Mouse (Mus musculus) CH12.LX (cell line): ENCODE results near the gene Eps15. TPM values are rescaled to one million over a fixed set of nuclear protein-coding genes. Genes with fewer than 3 reads are reported as not detected.
A peak's percentile ranks its signal among the peaks of the same experiment; 100 is the strongest.

Experiments used
- DNase-seq: peaks from one replicate; pipeline ENCODE4 v3.0.0-alpha.2; 2013; ENCODE audit errors: extremely low read depth
- H3K27ac ChIP-seq: 2 replicates; pipeline ENCODE4 v1.5.1; 2012; ENCODE audit warnings: low read depth, mild to moderate bottlenecking, control low read depth, moderate library complexity; ENCODE audit not compliant: insufficient read depth
- H3K27me3 ChIP-seq: replicated peaks from 2 replicates; pipeline ENCODE3; 2012; ENCODE audit warnings: inconsistent platforms
- H3K36me3 ChIP-seq, 2 experiments: replicated peaks in 1 of 2; 2 replicates each; pipeline versions ENCODE3 to v1.6.1; 2012; ENCODE audit warnings: inconsistent platforms in 1 of 2, low read length in 1 of 2, mild to moderate bottlenecking in 1 of 2, mixed read lengths in 1 of 2, moderate library complexity in 1 of 2; ENCODE audit not compliant: control insufficient read depth in 1 of 2, insufficient read depth in 1 of 2
- H3K4me1 ChIP-seq, 2 experiments: 2 replicates each; pipeline ENCODE4 v1.6.1; 2012; ENCODE audit warnings: inconsistent platforms in 1 of 2, moderate library complexity in 1 of 2; ENCODE audit not compliant: insufficient read depth in 2 of 2, control insufficient read depth in 1 of 2
- H3K4me2 ChIP-seq: 2 replicates; pipeline ENCODE4 v1.6.1; 2012; ENCODE audit warnings: low read depth, mild to moderate bottlenecking, control low read depth; ENCODE audit not compliant: poor library complexity, insufficient read depth, severe bottlenecking
- H3K4me3 ChIP-seq, 3 experiments: fragments of 150-350 bp in 1 of 3; sonication (generic) in 1 of 3; replicated peaks in 1 of 3; 2 replicates each; pipeline versions ENCODE3 to v1.5.1; 2011 to 2012; ENCODE audit warnings: low read depth in 2 of 3, low read length in 2 of 3, mild to moderate bottlenecking in 2 of 3, moderate library complexity in 2 of 3, control low read depth in 1 of 3, improper control_type of control experiment in 1 of 3, inconsistent platforms in 1 of 3, mixed read lengths in 1 of 3; ENCODE audit not compliant: poor library complexity in 1 of 3
- H3K79me2 ChIP-seq: replicated peaks from 2 replicates; pipeline ENCODE4 v1.6.1; 2012; ENCODE audit warnings: mild to moderate bottlenecking, moderate library complexity; ENCODE audit not compliant: control insufficient read depth, poor library complexity, insufficient read depth, severe bottlenecking; ENCODE audit errors: extremely low read depth
- H3K9ac ChIP-seq: 2 replicates; pipeline ENCODE4 v1.6.1; 2012; ENCODE audit warnings: low read depth, mild to moderate bottlenecking, control low read depth, moderate library complexity; ENCODE audit not compliant: insufficient read depth
- H3K9me3 ChIP-seq: replicated peaks from 2 replicates; pipeline ENCODE3; 2012; ENCODE audit warnings: low read length, inconsistent platforms, mixed read lengths
- CHD2 ChIP-seq: IDR thresholded peaks from 2 replicates; pipeline ENCODE4 v1.6.1; 2011; ENCODE audit warnings: low read length, improper control_type of control experiment
- CTCF ChIP-seq, 2 experiments: IDR thresholded peaks in 1 of 2; conservative IDR thresholded peaks in 1 of 2; 2 replicates each; pipeline ENCODE4 v1.5.1; 2011 to 2012; ENCODE audit warnings: low read depth in 2 of 2, low read length in 2 of 2, improper control_type of control experiment in 1 of 2, inconsistent platforms in 1 of 2, mild to moderate bottlenecking in 1 of 2, moderate library complexity in 1 of 2
- ETS1 ChIP-seq: conservative IDR thresholded peaks from 2 replicates; pipeline ENCODE4 v1.6.1; 2012; ENCODE audit warnings: low read depth, mild to moderate bottlenecking, inconsistent platforms, low read length, improper control_type of control experiment, moderate library complexity
- IRF4 ChIP-seq: IDR thresholded peaks from 2 replicates; pipeline ENCODE4 v1.6.1; 2014; ENCODE audit warnings: low read depth, mild to moderate bottlenecking, inconsistent platforms, low read length, improper control_type of control experiment
- JUND ChIP-seq: conservative IDR thresholded peaks from 2 replicates; pipeline ENCODE4 v1.6.1; 2011; ENCODE audit warnings: low read depth, low read length, improper control_type of control experiment
- MAZ ChIP-seq: IDR thresholded peaks from 2 replicates; pipeline ENCODE4 v1.6.1; 2012; ENCODE audit warnings: low read depth, mild to moderate bottlenecking, inconsistent platforms, low read length, improper control_type of control experiment, moderate library complexity
- MEF2A ChIP-seq: IDR thresholded peaks from 2 replicates; pipeline ENCODE4 v1.6.1; 2014; ENCODE audit warnings: low read depth, mild to moderate bottlenecking, inconsistent platforms, low read length, improper control_type of control experiment, borderline replicate concordance
- MXI1 ChIP-seq: IDR thresholded peaks from 2 replicates; pipeline ENCODE4 v1.6.1; 2011; ENCODE audit warnings: mild to moderate bottlenecking, low read depth, low read length, improper control_type of control experiment
- NRF1 ChIP-seq: IDR thresholded peaks from 2 replicates; pipeline ENCODE4 v1.6.1; 2014; ENCODE audit warnings: low read depth, mild to moderate bottlenecking, inconsistent platforms, low read length, improper control_type of control experiment, moderate library complexity
- PAX5 ChIP-seq: IDR thresholded peaks from 2 replicates; pipeline ENCODE4 v1.6.1; 2012; ENCODE audit warnings: low read length, inconsistent platforms, mixed read lengths
- RAD21 ChIP-seq: IDR thresholded peaks from 2 replicates; pipeline ENCODE4 v1.6.1; 2011; ENCODE audit warnings: low read depth, mild to moderate bottlenecking, low read length, improper control_type of control experiment, moderate library complexity
- SMC3 ChIP-seq: IDR thresholded peaks from 2 replicates; pipeline ENCODE4 v1.6.1; 2011; ENCODE audit warnings: low read depth, low read length, improper control_type of control experiment
- UBTF ChIP-seq: IDR thresholded peaks from 2 replicates; pipeline ENCODE4 v1.6.1; 2012; ENCODE audit warnings: low read depth, mild to moderate bottlenecking, inconsistent platforms, low read length, improper control_type of control experiment, moderate library complexity
- USF1 ChIP-seq: IDR thresholded peaks from 2 replicates; pipeline ENCODE4 v1.6.1; 2014; ENCODE audit warnings: low read depth, mild to moderate bottlenecking, inconsistent platforms, low read length, improper control_type of control experiment
- dilution Hi-C: fragments of 300-500 bp; cut with MboI; formaldehyde crosslinking; loops from 2 replicates; pipeline ENCODE4 v1.14.3; 2020; ENCODE audit warnings: low sequenced_read_pairs; ENCODE audit not compliant: extremely low pct_unique_long_range_greater_than_20kb, extremely low pct_ligation_motif_present
- in situ Hi-C: fragments of 300-500 bp; cut with MboI; formaldehyde crosslinking; loops from 3 replicates; pipeline ENCODE4 v1.14.3; 2019; ENCODE audit warnings: low sequenced_read_pairs, low pct_ligation_motif_present, low pct_unique_long_range_greater_than_20kb, mixed read lengths
- polyA plus RNA-seq: library from polyadenylated mRNA; unstranded; fragments of >175 nt; gene quantifications from 2 replicates; pipeline ENCODE4 v1.2.1, GENCODE M21; 2012; ENCODE audit warnings: low read depth; ENCODE audit not compliant: insufficient read length
- total RNA-seq, 2 experiments: library from RNA; depleted of rRNA; stranded (reverse); fragments of 300-350 nt in 1 of 2; fragments of >200 nt in 1 of 2; gene quantifications; 2 replicates each; pipeline ENCODE4 v1.2.3; 2012 to 2014

Gene Eps15
- total and polyA plus RNA-seq, 3 experiments, result 23.4 to 60.4 (median 39.6) TPM

GRCm38 (mm10) chr4:109419017-109419416 is 138.9 kb downstream of the Eps15 start:
- Histone ChIP-seq H3K4me2 (no peak overlapping the region), H3K27ac (no peak overlapping the region), H3K79me2 (no peaks in the 10 kb centered on the region), H3K4me1 (peaks cover 8 to 35% of the 10 kb centered on the region in 2 experiments), H3K9me3 (no peaks in the 10 kb centered on the region), H3K9ac (no peak overlapping the region), H3K27me3 (no peaks in the 10 kb centered on the region), H3K36me3 (no peaks in the 10 kb centered on the region), H3K4me3 (no peak overlapping the region)
- TF ChIP-seq ETS1, result no peak
- TF ChIP-seq JUND, result no peak
- no peak for TF ChIP-seq UBTF
- 0 out of 2 replicates have a peak, but pooled peaks have one; percentile 14 for TF ChIP-seq MEF2A
- DNase-seq, result peak; percentile 54
- in situ Hi-C loops, result no loop called here
- dilution Hi-C loops, result no loop called here

DNA sequence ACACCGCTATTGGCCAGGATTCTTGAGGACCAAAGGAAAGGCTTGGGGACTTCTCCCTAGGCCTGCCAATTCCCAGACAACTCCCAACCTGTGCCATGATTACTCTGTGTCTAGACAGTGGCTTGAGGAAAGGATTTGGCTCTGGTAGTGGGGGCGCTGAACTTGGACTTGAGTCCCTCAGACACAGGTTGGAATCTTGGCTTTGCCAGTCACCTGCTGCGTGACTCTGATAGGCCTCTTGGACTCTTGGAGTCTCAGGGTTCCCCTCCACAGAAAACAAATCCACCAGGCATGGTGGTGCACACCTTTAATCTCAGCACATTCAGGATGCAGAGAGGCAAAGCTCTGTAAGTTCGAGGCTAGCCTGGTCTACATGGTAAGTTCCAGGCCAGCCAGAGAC is 139.5 kb downstream of the Eps15 start:
- H3K79me2 ChIP-seq, result no peaks in the 10 kb centered on the region

GRCm38 (mm10) chr4:109420138-109420795 is 140.2 kb downstream of the Eps15 start:
- in situ Hi-C loops, result no loop called here
- no peaks in the 10 kb centered on the region for H3K36me3 ChIP-seq
- no peak overlapping the region for H3K27ac ChIP-seq
- H3K9ac ChIP-seq, result no peak overlapping the region
- no peaks in the 10 kb centered on the region for H3K27me3 ChIP-seq
- peaks cover 8 to 27% of the 10 kb centered on the region in 2 experiments for H3K4me1 ChIP-seq
- H3K4me3 ChIP-seq, result no peak overlapping the region
- dilution Hi-C loops, result no loop called here
- H3K79me2 ChIP-seq, result no peaks in the 10 kb centered on the region
- peak; percentile 55 for TF ChIP-seq RAD21
- TF ChIP-seq CTCF (conservative IDR thresholded peaks at IDR 0.05 in 1 of 2, IDR thresholded peaks at IDR 0.05 in 1 of 2; ENCODE audit: low read depth in 2 of 2, low read length in 2 of 2), result peak; percentile 39 to 70; a peak in 3 of 4 replicates
- peak; percentile 45 for TF ChIP-seq SMC3
- no peak for TF ChIP-seq PAX5
- no peak overlapping the region for H3K4me2 ChIP-seq
- peak; percentile 27 for DNase-seq
- H3K9me3 ChIP-seq, result no peaks in the 10 kb centered on the region

More for the DNA sequence above, 139.5 kb downstream of the Eps15 start:
- no peak overlapping the region for H3K9ac ChIP-seq
- H3K9me3 ChIP-seq, result no peaks in the 10 kb centered on the region
- no peak overlapping the region for H3K4me3 ChIP-seq
- in situ Hi-C loops (no loop called here), dilution Hi-C loops (no loop called here)
- no peaks in the 10 kb centered on the region for H3K36me3 ChIP-seq
- H3K4me2 ChIP-seq, result no peak overlapping the region
- H3K4me1 ChIP-seq, result peaks cover 8 to 31% of the 10 kb centered on the region in 2 experiments
- TF ChIP-seq MXI1 (no peak), IRF4 (no peak), NRF1 (no peak), USF1 (no peak), MAZ (no peak), CHD2 (no peak)
- TF ChIP-seq, all 38 proteins: peak for 0
- no peak for DNase-seq
- Histone ChIP-seq H3K27ac (no peak overlapping the region), H3K27me3 (no peaks in the 10 kb centered on the region)
